Mouse (Mus musculus): ENCODE measurements around the gene Gm11444.

DNA sequence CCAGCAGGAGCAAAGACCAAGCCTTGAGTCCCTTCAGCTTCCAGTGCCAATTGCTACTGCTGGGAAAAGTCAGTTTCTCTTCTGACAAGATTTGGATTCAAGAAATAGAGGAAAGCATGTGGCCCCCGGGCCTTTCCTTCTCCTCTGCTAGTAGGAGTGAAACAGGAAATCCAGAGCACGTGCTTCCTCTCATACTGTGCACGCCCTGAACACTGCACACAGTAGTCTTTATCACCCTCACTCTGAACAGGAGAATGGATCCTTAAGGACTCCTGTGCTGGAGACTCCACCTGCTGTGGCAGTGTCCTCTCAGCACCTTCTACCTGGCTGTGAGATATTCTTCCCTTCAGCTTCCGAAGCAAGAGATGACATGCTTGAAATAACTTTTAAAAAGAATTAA lies 38.9 kb downstream of the Gm11444 start:
- TF ChIP-seq CTCF (conservative IDR thresholded peaks at IDR 0.05; ENCODE audit: low read length) (no peak), NANOG (IDR thresholded peaks at IDR 0.05; ENCODE audit: borderline replicate concordance, low read length) (no peak), POU5F1 (IDR thresholded peaks at IDR 0.05; ENCODE audit: borderline replicate concordance, low read length) (no peak)
